Mouse (Mus musculus): Measurements from ENCODE around the gene Kank3.

The Kank3 gene

GRCm38 (mm10) chr17:33810334-33811141, at the start of gene Kank3:
Gene Kank3 (plus strand): TSS chr17:33810519.
- peak; percentile 87 to 92 for DNase-seq (ENCODE audit: low spot score in 2 of 2)

DNA sequence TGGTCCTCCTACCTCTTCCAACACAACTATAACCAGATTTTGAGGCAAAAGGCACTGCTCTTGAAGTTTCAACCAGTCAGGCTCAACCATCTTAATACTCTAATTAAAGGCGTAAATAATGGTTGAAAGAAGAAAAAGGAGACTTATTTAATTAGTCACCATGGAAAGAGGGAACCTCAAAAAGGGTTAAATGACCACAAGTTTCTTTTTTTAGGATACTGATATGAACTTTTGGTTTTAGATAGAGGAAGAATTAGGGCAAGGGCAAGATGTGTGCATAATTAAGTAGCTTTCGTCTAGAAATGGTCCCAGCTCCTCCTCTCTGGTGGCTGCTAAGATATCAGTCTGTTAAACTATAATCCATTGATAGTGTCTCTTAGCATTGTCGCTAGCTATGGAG, 43.9 kb upstream of the Kank3 start:
- no peak for DNase-seq (ENCODE audit: low spot score in 2 of 2)

DNA sequence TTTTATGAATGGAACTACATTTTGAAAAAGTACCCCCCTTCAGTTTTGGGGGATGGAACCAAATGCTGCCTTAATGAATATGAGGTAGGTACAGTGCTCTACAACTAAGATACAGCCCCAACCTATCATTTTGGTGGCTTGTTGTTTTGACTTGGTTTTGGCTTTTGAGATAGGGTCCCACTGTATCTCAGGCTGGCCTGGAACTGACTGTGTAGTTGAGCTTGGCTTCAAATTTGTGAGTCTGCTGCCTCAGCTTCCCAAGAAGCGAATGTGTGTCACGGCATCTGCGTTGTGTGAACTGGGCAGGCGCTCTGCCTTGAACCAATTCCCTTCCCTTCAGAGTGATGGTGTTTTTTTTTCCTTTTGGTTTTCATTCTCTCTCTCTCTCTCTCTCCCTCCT, 38.7 kb upstream of the Kank3 start:
- no peak for DNase-seq (ENCODE audit: low spot score in 2 of 2)

DNA sequence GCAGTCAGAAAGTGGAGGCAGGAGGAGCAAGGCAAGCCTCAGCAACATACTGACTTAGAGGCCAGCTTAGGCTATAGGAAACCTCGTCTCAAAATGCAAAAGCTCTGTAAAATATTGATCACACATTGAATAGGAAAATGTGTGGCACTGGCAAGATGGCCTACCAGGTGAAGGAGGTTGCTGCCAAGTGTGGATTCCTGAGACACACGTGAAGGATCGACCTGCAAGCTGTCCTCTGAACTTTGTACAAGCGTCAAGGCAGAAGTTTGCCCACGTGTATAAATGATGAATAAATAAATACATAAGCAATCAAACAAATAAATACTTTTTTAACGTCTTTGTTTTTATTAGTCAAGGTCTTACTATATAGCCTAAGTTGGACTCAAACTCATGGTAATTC, 36.9 kb upstream of the Kank3 start:
- DNase-seq (ENCODE audit: low spot score in 2 of 2), result no peak

DNA sequence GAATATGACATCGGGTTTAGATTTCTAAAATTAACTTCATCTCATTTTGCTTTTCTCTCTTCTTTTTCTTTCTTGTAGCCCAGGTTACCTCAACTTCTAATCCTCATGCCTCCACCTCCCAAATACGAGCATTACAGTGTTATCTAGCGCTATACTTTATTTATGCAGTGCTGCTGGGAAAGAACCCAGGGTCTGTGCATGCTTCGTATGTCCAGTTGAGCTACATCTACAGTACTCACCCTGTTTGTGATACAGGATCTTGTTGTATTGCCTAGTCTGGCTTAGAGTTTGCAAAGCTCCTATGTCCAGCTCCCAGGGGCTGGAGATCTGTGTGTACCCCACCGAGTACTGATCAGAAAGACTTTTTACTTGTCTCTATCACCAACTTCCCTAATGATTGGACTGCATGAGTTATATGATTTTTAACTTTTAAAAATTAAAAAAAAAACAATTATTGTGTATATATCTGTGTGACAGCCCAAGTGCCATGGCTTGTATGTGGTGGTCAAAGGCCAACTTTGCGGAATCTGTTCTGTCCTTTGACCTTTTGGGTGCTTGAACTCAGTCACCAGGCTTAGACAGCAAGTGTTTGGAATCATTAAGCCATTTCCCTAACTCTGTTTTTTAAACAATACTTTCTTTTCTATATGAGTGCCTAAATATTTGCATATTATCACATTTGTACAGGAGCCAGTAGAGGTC, 36.3 kb upstream of the Kank3 start:
- no peak for DNase-seq (ENCODE audit: low spot score in 2 of 2)

DNA sequence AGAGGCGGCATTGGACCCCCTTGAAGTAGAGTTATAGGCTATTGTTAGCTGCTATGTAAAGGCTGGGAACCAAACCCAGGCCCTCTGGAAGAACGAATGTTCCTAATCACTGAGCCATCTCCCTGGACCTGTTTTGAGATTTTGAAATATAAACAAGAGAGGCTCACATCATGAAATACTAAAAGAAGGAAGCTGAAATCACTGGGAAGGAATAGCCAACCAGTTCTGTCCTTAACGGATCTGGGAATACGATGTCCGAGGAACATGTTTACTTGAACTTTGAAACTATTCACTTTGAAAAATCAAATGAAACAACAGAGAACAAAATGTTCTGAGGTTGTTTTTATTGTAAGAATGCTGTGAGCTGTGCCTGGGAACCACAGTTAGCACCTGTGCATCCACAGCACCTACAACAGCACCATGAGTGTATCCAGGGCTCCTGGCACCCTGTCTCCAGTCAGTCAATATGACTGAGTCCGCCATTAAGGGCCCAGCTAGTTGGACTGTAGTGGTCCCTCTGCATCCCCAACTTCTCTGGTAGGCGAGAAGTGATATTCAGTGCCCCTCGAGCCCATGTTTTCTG, 35.7 kb upstream of the Kank3 start:
- DNase-seq (ENCODE audit: low spot score in 2 of 2), result no peak

- DNase-seq (ENCODE audit: low spot score in 2 of 2), result no peak
These were observed 35.0 kb upstream of the Kank3 start for GRCm38 (mm10) chr17:33775287-33775686.

GRCm38 (mm10) chr17:33779271-33779966, 30.9 kb upstream of the Kank3 start:
- DNase-seq (ENCODE audit: low spot score in 2 of 2), result peak; percentile 74 to 75

GRCm38 (mm10) chr17:33779967-33780295, 30.4 kb upstream of the Kank3 start:
- no peak for DNase-seq (ENCODE audit: low spot score in 2 of 2)

DNA sequence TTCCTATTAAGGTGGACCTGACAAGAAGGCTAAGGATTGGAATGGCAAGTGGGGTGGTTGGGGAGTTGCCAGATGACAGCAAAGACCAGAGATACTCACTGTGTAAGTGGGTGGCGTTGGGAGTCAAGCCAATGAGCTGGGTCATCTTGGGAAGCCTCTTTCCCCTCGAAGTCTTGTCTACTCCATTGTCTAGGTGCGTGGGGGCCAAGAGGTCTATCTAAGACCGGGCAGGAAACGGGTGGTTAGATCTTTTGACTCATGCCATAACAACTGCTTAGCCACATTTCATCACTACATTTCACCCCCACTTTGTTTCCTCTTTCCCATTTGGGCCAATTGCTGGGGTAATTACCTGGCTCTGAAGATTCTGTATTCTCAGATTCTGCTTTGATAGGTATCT, 29.9 kb upstream of the Kank3 start:
- no peak for DNase-seq (ENCODE audit: low spot score in 2 of 2)

GRCm38 (mm10) chr17:33781124-33781977, 29.0 kb upstream of the Kank3 start, which contains the start of gene Angptl4:
Gene Angptl4 (minus strand): TSS chr17:33781830.
- DNase-seq (ENCODE audit: low spot score in 2 of 2), result peak; percentile 35 to 37

- DNase-seq (ENCODE audit: low spot score in 2 of 2), result no peak
These were observed 28.3 kb upstream of the Kank3 start for GRCm38 (mm10) chr17:33782067-33782466.

DNA sequence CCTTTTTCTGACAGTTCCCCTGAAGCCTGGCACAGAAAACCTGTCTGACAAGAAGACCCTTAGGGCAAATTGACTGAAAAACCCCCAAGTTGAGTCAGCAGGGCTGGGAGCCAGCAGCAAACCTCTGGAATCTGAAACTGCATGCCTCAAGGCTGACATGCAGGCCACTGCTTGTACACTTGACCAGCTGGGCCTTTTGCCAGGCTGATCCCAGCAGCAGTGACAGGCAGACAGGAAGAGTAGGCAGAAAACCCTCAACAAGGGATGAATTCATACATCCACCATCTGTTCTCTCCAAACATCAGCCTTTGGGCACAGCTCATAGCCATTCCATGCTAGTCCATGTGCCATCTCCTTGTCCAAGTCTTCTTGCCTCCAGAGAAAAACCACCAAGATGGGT, 26.9 kb upstream of the Kank3 start:
- DNase-seq (ENCODE audit: low spot score in 2 of 2), result peak in 1 of 2 experiments; percentile 53

DNA sequence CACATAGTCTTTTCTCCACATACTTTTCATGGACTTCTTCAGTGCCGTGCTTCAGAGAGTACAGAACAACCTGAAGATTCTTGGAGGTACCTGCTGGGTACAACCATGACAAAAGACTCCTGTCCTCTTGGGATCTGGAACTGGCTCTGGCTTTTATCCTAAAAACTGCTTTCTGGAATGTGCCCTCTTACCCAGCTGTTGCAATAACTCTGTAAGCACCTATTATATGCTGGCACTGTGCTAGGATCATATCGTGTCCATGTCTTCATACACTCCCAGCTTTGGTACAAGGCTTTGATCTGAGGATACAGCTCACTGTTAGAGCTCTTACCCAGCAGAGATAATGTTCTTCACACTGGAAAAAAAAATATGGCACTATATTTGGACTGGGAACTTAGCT, 25.4 kb upstream of the Kank3 start:
- no peak for DNase-seq (ENCODE audit: low spot score in 2 of 2)

- peak in 1 of 2 experiments; percentile 37 for DNase-seq (ENCODE audit: low spot score in 2 of 2)
These were observed 23.9 kb upstream of the Kank3 start for GRCm38 (mm10) chr17:33786375-33786774.

DNA sequence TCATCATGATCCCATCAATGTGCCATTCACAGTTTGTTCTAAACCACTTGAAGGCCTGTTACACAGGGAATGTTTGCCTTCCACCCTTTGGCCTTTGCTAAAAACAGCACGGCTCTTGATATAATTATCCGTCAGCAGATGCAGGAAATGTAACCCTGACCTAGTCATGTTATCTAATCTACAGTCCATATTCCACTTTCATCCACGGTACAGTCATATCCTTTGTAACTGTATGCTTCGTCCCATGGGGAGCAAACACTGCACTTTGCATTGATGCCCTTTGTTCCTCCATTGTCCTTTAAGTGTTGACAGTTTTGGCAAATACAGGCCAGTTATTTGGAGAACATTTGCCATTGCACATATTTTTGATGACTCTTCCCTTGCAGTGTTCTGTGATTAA, 21.6 kb upstream of the Kank3 start:
- no peak for DNase-seq (ENCODE audit: low spot score in 2 of 2)

DNA sequence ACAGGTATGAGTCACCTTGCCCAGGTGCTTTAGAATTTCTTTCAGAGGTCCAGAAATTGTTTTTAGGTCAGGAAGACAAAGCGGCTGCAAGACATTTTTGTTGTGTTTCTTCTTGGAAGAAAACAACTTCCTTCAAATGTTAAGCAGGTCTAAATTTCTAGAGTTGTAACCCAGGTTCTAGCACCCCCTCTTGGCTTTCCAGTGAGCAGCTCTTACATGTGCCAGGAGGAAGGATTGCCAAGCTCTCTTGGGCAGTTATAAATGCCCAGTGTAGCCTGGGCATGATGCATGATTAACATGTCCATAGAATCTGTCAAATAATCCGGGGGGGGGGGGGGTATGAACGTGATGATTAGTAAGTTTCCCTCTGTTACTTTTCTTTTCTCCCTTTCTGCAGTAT, 12.0 kb upstream of the Kank3 start:
- no peak for DNase-seq (ENCODE audit: low spot score in 2 of 2)

DNA sequence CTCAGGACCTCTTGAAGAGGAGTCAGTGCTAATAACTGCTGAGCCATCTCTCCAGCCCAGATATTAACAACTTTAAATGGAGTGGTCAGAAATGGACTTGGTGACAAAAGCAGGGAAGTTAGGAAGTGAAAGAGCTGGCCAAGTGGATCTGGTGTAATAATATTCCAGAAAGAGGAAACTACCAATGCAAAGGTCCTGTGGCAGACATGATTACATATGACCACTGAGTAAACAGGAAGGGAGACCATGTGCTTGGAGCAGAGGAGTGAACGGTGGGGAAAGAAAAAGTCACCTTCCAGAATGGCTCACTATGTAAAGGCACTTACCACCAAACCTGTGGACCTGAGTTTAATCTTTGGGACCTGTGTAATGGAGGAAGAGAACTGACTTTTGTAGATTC, 11.0 kb upstream of the Kank3 start:
- DNase-seq (ENCODE audit: low spot score in 2 of 2), result no peak

- no peak for DNase-seq (ENCODE audit: low spot score in 2 of 2)
These were observed 8.1 kb upstream of the Kank3 start for GRCm38 (mm10) chr17:33802221-33802620.

GRCm38 (mm10) chr17:33804205-33804604, 6.1 kb upstream of the Kank3 start:
- DNase-seq (ENCODE audit: low spot score in 2 of 2), result no peak

- DNase-seq (ENCODE audit: low spot score in 2 of 2), result no peak
These were observed 5.6 kb upstream of the Kank3 start for GRCm38 (mm10) chr17:33804745-33805144.
